Mouse (Mus musculus) liver, adult 2 months (tissue): ENCODE data around the gene Rbfox3.

Experiments used
- CTCF ChIP-seq: fragments of 200-500 bp; IDR thresholded peaks from 2 replicates; pipeline ENCODE4 v1.5.1; 2011; ENCODE audit warnings: low read depth, low read length, control low read depth
- POLR2A ChIP-seq: fragments of 200-500 bp; IDR thresholded peaks from 2 replicates; pipeline ENCODE4 v1.6.1; 2011; ENCODE audit warnings: low read length, control low read depth; ENCODE audit not compliant: insufficient read depth; ENCODE audit errors: extremely low read depth

DNA sequence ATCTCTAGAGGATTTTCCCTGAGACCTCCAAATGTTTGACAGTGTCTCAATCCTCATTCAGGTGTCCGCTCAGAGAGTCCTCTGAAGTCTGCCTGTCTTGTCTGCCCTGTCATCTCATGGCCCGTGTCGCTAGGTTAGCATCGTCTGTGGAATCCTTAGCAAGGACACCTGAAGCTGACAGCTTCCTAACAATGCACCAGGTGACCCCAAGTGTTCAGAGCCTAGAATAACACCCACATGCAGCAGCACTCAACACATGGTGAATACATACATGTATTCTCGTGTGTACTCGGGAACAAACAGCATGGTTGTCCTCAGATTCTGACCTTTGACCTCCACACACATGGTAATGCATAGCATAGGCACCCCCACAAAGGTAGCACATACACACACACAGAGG, 239.4 kb downstream of the Rbfox3 start:
- TF ChIP-seq POLR2A (no peak), CTCF (no peak)
